Mouse (Mus musculus): Measurements from ENCODE around the gene Trim37. TPM values are rescaled to one million over a fixed set of nuclear protein-coding genes. Genes with fewer than 3 reads are reported as not detected.

The Trim37 gene
- polyA plus RNA-seq, 1 experiment from 2014 or later, result 7.7 TPM

DNA sequence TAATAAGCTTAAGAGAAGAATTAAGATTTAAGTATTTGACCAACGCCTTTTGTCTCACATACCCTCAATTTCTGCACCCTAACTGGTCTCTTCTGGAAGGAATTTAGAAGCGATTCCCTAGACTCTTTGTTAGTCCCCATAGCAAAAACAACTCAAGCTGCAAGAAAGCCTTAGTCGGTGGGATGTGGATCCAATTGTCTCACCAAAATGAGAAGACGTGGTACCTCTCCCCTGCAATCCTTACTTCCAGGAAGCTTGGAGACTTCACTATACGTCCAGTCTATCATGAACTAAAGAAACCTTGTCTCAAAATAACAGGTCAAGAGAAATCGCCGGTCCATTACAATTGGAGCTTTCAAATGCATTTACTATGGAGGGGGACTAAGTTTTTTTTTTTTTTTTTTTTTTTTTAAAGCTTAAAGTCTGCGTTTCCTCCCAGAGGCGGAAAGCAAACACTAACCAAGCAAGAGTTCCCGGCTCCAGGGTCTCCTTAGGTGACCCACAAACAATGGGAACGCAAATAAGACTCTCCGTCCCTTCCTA is 525 bp upstream of the Trim37 start:
- 2% methylated on average over 12 of the region's 12 CpGs for WGBS
- TF ChIP-seq CTCF (IDR thresholded peaks at IDR 0.05; ENCODE audit: low read depth), result no peak
- ATAC-seq, result no peak
- Histone ChIP-seq H3K4me1 (replicated peaks; ENCODE audit: control insufficient read depth, insufficient read depth, low read length) (no peaks in the 10 kb centered on the region), H3K4me2 (replicated peaks; ENCODE audit: low read depth) (peak overlapping the region; percentile 86), H3K27ac (ENCODE audit: low read depth, low read length) (peak overlapping the region; percentile 62; the same call in 1 of the 2 replicates), H3K27me3 (replicated peaks; ENCODE audit: control insufficient read depth, insufficient read depth, low read length) (no peaks in the 10 kb centered on the region), H3K9ac (ENCODE audit: low read depth, low read length) (peak overlapping the region; percentile 72), H3K9me3 (ENCODE audit: control insufficient read depth) (no peaks in the 10 kb centered on the region), H3K4me3 (ENCODE audit: low read depth, low read length) (peak overlapping the region; percentile 96), H3K36me3 (ENCODE audit: control insufficient read depth, insufficient read depth) (peaks cover 19% of the 10 kb centered on the region)

GRCm38 (mm10) chr11:87136233-87136632 is 9.4 kb downstream of the Trim37 start:
- H3K4me2 ChIP-seq (replicated peaks; ENCODE audit: low read depth), result no peak overlapping the region
- H3K27ac ChIP-seq (ENCODE audit: low read depth, low read length), result no peak overlapping the region
- ATAC-seq, result no peak
- H3K4me3 ChIP-seq (ENCODE audit: low read depth, low read length), result no peak overlapping the region
- no peak overlapping the region for H3K9ac ChIP-seq (ENCODE audit: low read depth, low read length)
- H3K9me3 ChIP-seq (ENCODE audit: control insufficient read depth), result no peaks in the 10 kb centered on the region
- no peaks in the 10 kb centered on the region for H3K4me1 ChIP-seq (replicated peaks; ENCODE audit: control insufficient read depth, insufficient read depth, low read length)
- no peaks in the 10 kb centered on the region for H3K27me3 ChIP-seq (replicated peaks; ENCODE audit: control insufficient read depth, insufficient read depth, low read length)
- peaks cover 6% of the 10 kb centered on the region for H3K36me3 ChIP-seq (ENCODE audit: control insufficient read depth, insufficient read depth)
- 89% methylated on average over 4 of the region's 4 CpGs for WGBS
- no peak for TF ChIP-seq CTCF (IDR thresholded peaks at IDR 0.05; ENCODE audit: low read depth)

- ATAC-seq, result no peak
- no peaks in the 10 kb centered on the region for H3K4me1 ChIP-seq (replicated peaks; ENCODE audit: control insufficient read depth, insufficient read depth, low read length)
- no peaks in the 10 kb centered on the region for H3K9me3 ChIP-seq (ENCODE audit: control insufficient read depth)
- no peak overlapping the region for H3K9ac ChIP-seq (ENCODE audit: low read depth, low read length)
- H3K27ac ChIP-seq (ENCODE audit: low read depth, low read length), result no peak overlapping the region
- H3K4me2 ChIP-seq (replicated peaks; ENCODE audit: low read depth), result no peak overlapping the region
- 89% methylated on average over 2 of the region's 2 CpGs for WGBS
- no peak overlapping the region for H3K4me3 ChIP-seq (ENCODE audit: low read depth, low read length)
- H3K27me3 ChIP-seq (replicated peaks; ENCODE audit: control insufficient read depth, insufficient read depth, low read length), result no peaks in the 10 kb centered on the region
- no peak for TF ChIP-seq CTCF (IDR thresholded peaks at IDR 0.05; ENCODE audit: low read depth)
- H3K36me3 ChIP-seq (ENCODE audit: control insufficient read depth, insufficient read depth), result no peaks in the 10 kb centered on the region; the same call in 1 of the 2 replicates
Observed at GRCm38 (mm10) chr11:87158012-87158411, 31.1 kb downstream of the Trim37 start.

GRCm38 (mm10) chr11:87162687-87163086 is 35.8 kb downstream of the Trim37 start:
- Histone ChIP-seq H3K27me3 (replicated peaks; ENCODE audit: control insufficient read depth, insufficient read depth, low read length) (no peaks in the 10 kb centered on the region), H3K4me3 (ENCODE audit: low read depth, low read length) (no peak overlapping the region), H3K36me3 (ENCODE audit: control insufficient read depth, insufficient read depth) (peaks cover 20% of the 10 kb centered on the region), H3K4me1 (replicated peaks; ENCODE audit: control insufficient read depth, insufficient read depth, low read length) (no peaks in the 10 kb centered on the region), H3K9ac (ENCODE audit: low read depth, low read length) (no peak overlapping the region), H3K4me2 (replicated peaks; ENCODE audit: low read depth) (no peak overlapping the region), H3K9me3 (ENCODE audit: control insufficient read depth) (no peaks in the 10 kb centered on the region), H3K27ac (ENCODE audit: low read depth, low read length) (no peak overlapping the region)
- WGBS, result 70% methylated on average over 4 of the region's 4 CpGs
- no peak for TF ChIP-seq CTCF (IDR thresholded peaks at IDR 0.05; ENCODE audit: low read depth)
- ATAC-seq, result no peak

DNA sequence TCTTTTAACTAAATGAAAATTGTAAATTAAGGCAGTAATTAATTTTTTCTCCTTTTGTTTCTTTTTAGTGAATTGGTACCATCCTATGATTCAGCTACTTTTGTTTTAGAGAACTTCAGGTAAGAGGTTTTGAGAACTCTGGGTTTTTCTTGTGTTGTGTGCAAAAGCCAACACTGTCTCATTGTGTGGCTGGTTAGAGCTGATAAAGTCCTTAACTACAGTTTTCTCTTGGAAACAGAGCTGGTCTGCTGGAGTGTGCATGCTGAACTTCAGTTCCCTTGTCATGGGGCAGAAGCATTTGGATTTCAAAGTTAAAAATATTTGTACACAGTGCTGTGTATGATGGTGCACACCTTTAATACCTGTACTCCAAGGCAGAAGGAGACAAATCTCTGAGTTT is 36.9 kb downstream of the Trim37 start:
- Histone ChIP-seq H3K27me3 (replicated peaks; ENCODE audit: control insufficient read depth, insufficient read depth, low read length) (no peaks in the 10 kb centered on the region), H3K4me2 (replicated peaks; ENCODE audit: low read depth) (no peak overlapping the region), H3K27ac (ENCODE audit: low read depth, low read length) (no peak overlapping the region), H3K4me3 (ENCODE audit: low read depth, low read length) (no peak overlapping the region), H3K36me3 (ENCODE audit: control insufficient read depth, insufficient read depth) (peaks cover 27% of the 10 kb centered on the region), H3K4me1 (replicated peaks; ENCODE audit: control insufficient read depth, insufficient read depth, low read length) (no peaks in the 10 kb centered on the region), H3K9me3 (ENCODE audit: control insufficient read depth) (no peaks in the 10 kb centered on the region), H3K9ac (ENCODE audit: low read depth, low read length) (no peak overlapping the region)
- no peak for TF ChIP-seq CTCF (IDR thresholded peaks at IDR 0.05; ENCODE audit: low read depth)
- ATAC-seq, result no peak

GRCm38 (mm10) chr11:87173625-87174024 is 46.7 kb downstream of the Trim37 start:
- Histone ChIP-seq H3K4me3 (ENCODE audit: low read depth, low read length) (no peak overlapping the region), H3K9me3 (ENCODE audit: control insufficient read depth) (no peaks in the 10 kb centered on the region), H3K4me1 (replicated peaks; ENCODE audit: control insufficient read depth, insufficient read depth, low read length) (no peaks in the 10 kb centered on the region), H3K27ac (ENCODE audit: low read depth, low read length) (no peak overlapping the region), H3K4me2 (replicated peaks; ENCODE audit: low read depth) (no peak overlapping the region), H3K9ac (ENCODE audit: low read depth, low read length) (no peak overlapping the region), H3K36me3 (ENCODE audit: control insufficient read depth, insufficient read depth) (peaks cover 6% of the 10 kb centered on the region; the same call in 1 of the 2 replicates), H3K27me3 (replicated peaks; ENCODE audit: control insufficient read depth, insufficient read depth, low read length) (no peaks in the 10 kb centered on the region)
- no peak for ATAC-seq
- TF ChIP-seq CTCF (IDR thresholded peaks at IDR 0.05; ENCODE audit: low read depth), result no peak
- WGBS, result 87% methylated on average over 5 of the region's 5 CpGs

DNA sequence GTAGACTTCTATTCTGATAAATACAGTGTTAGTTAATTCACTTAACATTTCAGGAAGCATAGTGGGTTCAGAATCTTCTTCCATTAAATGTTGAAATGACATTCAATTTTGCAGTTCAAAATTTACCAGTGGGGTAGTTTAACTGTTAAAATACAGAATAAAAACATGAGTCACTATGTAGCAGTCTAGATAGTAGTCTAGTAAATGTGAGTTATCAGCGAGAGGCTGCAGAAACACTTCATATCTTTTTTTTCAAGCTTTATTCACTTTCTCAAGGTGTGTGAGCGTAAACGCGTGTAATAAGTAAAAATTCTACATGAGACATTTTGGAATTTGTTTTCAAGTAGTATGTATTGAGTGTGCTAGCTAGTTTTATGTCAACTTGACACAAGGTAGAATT is 48.2 kb downstream of the Trim37 start:
- H3K4me2 ChIP-seq (replicated peaks; ENCODE audit: low read depth), result no peak overlapping the region
- no peak for ATAC-seq
- no peaks in the 10 kb centered on the region for H3K27me3 ChIP-seq (replicated peaks; ENCODE audit: control insufficient read depth, insufficient read depth, low read length)
- H3K27ac ChIP-seq (ENCODE audit: low read depth, low read length), result no peak overlapping the region
- H3K4me3 ChIP-seq (ENCODE audit: low read depth, low read length), result no peak overlapping the region
- H3K9ac ChIP-seq (ENCODE audit: low read depth, low read length), result no peak overlapping the region
- H3K9me3 ChIP-seq (ENCODE audit: control insufficient read depth), result no peaks in the 10 kb centered on the region
- H3K4me1 ChIP-seq (replicated peaks; ENCODE audit: control insufficient read depth, insufficient read depth, low read length), result no peaks in the 10 kb centered on the region
- H3K36me3 ChIP-seq (ENCODE audit: control insufficient read depth, insufficient read depth), result peaks cover 3% of the 10 kb centered on the region; the same call in 1 of the 2 replicates
- WGBS, result 97% methylated on average over 4 of the region's 4 CpGs
- no peak for TF ChIP-seq CTCF (IDR thresholded peaks at IDR 0.05; ENCODE audit: low read depth)
